Mouse (Mus musculus) embryo, embryonic 10.5 days (tissue): ENCODE measurements around the gene Gpr82.

Experiments
- DNase-seq: peaks from one replicate; pipeline ENCODE4 v3.0.0-alpha.2; 2015; ENCODE audit warnings: low spot score

The Gpr82 gene

GRCm38 (mm10) chrX:13661063-13661462, at the start of gene Gpr82:
Gpr82 (plus strand) TSS chrX:13661363.
- DNase-seq, result no peak

DNA sequence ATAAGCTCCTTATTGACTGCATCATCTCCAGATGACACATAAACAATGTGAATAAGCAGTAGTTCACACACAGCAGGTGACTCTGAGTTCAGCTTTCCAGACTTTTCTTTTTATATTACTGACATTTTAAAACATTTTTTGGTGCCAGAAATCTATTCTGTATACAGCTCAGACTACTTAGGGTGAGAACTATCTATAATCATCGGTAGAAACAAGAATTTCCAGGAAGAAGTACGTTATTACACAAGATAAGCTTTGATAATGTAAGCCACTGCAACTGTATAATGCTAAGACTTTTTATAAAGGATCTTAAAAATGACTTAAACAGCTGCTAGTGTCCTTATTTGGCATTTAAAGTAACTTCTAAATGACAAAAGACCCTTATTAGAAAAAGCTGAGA, 49.0 kb upstream of the Gpr82 start:
- DNase-seq, result no peak

DNA sequence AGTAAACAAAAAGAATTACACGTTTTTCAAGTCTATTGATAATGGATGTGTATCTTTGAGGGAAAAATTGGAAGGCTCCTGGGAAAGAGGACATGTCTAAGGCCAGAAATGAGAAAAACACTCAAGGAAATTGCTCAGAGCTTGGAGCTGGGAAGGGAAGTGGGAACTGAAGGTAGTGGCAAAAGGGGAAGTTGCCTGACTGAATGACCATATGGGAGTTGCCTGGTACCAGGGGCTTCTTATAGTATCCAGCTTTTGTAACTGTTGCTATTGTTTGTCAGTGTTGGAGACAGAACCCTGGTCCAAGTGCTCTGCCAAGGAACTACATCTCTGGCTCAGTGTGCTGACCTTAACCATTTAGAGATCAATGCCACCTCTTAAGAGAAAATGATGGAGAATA, 44.4 kb upstream of the Gpr82 start:
- no peak for DNase-seq

DNA sequence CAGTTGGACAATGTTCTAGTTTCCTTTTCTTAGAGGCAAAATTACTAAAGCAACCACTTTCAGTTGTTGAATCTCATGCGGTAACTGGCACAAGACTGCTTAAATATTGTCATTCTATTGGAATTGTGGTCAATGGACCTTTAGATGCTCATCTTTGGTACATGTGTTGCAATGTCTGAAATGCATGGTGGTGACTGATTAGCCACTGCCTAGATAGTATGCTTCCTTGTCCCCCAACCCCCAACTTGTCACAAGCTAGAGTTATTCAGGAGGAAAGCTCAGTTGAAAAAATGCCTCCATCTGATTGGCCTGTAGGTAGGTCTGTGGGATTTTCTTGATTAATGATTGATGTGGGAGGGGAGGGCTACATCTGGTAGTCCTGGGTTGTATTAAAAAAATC, 43.9 kb upstream of the Gpr82 start:
- no peak for DNase-seq

GRCm38 (mm10) chrX:13618476-13618875, 42.7 kb upstream of the Gpr82 start:
- DNase-seq, result no peak

DNA sequence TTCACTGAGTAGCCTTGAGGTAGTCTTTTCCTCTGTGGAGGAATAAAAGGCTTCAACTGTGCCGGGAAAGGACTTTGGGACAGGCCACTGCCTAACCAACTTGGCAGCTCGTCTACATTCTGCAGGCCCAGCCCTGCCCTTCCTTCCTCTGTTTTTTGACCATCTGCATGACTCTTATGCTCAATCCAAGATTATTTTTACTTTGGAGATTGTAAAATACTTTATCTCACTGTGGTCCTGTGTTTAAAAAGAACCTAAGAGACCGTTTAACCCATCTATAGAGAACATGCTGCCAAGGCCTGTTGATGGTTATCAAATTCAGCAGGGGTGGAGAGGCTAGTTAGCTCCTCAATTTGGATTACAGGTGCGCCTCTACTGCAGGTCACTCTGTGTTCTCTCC, 39.7 kb upstream of the Gpr82 start:
- no peak for DNase-seq

- no peak for DNase-seq
Measured at GRCm38 (mm10) chrX:13622654-13623053, 38.5 kb upstream of the Gpr82 start.

DNA sequence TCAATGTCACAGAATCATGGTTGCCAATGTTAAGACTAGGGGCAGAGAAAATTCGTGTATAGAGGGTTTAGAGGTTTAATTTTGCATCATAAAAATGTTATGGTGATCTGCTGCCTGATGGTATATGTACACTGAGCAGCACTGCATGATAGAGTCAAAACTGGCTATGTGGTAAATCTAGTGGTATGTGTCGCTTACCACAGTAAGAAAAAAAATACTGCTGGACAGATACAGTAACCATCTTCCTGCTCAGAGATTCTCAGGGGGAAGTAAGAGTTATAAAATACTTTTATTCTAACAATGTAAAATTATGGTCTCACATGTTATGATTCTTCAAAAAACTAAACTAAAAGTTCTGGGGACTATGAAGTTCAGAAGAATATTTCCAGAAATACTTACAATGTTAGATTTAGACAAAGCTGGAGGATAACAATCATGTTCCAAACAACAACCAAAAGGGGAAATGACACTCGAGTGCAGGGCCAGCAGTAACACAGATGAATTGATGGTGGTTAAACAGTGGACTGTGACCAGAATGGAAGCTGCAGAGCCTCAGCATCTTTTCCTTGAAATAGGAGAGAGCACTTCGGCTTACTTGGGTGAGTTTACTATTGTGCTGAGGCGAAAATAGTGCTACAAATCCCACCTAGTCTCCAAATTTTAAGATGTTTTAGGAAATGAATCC, 29.4 kb upstream of the Gpr82 start, which contains the start of gene Gpr34:
Gene Gpr34 (plus strand): TSS at position 491 of the 685 bp plus-strand sequence.
- DNase-seq, result no peak

DNA sequence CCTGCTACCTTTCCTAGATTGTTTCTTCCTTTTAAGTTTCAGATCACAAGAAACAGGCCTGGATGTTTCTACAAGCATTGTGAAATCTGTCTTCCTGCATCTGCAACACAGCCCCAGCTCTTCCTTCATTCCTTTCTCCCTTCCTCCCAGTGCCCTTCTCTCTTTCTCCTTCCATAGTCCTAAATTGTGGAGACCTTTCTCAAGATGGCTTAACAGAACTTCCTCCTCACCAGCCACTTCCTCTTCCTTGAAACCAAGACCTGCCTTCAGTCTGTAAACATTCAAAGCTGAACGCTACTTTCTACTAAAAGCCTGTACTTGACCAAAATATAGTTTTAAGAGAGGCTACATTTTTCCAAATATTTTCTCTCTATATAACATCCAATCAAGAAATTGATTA, 24.8 kb upstream of the Gpr82 start:
- DNase-seq, result no peak

DNA sequence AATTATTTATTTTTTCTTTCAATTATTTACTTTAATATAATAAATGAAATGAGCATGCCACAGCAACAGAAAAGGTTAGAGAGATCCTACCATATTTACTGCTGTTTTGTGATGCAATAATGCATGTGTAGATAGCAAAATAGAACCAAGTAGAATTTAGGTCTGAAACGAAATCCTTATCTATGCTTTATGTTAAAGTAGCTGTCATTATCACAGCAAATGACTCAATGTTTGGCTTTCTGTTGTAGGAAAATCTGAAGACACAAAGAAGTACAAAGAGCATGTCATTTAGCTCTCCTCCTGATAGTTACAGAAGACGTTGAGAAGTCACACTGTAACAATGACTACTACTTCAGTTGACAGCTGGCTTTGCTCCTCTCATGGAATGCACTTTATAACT, 22.3 kb upstream of the Gpr82 start:
- no peak for DNase-seq

DNA sequence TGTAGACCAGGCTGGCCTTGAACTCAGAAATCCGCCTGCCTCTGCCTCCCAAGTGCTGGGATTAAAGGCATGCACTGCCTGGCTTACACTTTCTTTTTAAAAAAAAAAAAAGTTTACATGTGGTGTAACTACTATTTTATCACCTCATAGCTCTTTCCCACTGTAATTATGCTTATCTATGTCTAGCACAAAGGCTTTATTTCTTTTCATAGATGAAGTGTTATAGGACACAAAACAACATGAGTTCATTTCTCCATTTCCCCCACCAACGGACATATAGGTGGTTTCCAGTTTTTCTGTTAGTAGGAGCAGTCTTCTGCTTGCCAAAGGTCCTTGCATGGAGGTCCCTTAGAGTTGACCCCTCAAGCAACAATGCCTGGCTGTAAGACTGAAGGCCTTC, 9.3 kb upstream of the Gpr82 start:
- no peak for DNase-seq

- DNase-seq, result no peak
Measured at GRCm38 (mm10) chrX:13652291-13652690, 8.9 kb upstream of the Gpr82 start.

DNA sequence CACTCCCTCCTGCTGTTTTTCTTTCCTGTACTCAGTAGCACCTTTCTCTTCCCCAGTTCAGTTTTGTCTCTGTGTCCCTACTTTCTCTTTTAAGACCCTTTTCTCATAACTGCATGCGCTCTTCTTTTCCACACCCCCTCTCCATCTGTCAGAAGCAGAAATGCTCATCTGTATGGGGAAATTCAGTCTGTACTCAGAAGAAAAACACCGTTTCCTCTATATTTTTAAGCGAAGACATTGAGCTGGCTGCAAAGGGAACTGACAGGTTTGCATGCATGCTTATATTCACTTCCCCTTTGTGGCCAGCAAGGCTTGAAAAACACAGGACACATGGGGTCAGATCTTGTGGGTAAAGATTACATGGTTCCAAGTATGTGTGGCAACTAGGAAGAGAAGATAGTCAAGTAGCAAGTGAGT, 6.2 kb upstream of the Gpr82 start:
- DNase-seq, result no peak

GRCm38 (mm10) chrX:13655906-13656305, 5.3 kb upstream of the Gpr82 start:
- DNase-seq, result no peak

DNA sequence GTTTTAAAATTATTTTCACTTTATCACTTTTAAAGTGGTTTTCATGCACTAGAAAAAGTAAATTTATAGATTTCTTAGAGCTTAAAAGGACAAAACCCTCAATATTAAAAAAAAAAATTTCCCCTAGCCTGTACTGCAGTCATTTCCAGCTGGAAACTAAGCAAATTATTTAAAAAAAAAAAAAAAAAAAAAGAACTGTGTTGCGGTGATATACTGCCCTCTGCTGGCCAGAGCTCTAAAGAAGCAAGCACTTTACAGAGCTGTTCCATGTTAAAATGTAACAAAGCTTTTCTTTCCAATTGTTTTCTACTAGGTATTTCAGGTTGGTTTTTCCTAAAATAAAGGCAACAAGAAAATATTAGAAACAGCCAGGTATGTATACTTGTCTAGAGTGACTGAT, 4.4 kb upstream of the Gpr82 start:
- DNase-seq, result peak; percentile 46

DNA sequence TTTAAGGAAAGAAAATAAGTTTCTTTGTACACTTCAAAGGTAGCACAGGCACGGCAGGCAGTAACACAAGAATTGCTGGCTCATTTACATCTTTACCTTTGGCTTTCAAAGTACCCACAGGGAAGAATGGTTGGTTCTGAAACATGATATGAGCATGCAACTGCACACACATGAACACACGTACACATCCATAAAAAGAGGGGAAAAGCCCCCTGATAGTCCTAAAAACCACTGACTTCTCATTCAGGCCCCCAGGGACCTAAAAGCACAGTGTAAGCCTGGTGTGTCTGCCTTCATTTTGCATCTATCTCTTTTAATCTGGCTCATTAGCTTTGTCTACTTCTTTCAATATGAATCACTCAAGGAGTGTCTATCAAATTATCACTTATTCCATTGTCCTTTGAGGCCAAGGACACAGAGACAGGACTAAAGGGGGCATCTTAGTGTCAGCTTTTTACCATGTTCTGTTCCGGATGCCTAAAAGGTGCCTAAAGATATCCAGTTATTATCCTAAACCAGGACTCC, 2.5 kb upstream of the Gpr82 start:
- DNase-seq, result no peak

- no peak for DNase-seq
Measured at GRCm38 (mm10) chrX:13659201-13659890, 1.8 kb upstream of the Gpr82 start.

- no peak for DNase-seq
Measured at GRCm38 (mm10) chrX:13668867-13669266, 7.7 kb downstream of the Gpr82 start.

DNA sequence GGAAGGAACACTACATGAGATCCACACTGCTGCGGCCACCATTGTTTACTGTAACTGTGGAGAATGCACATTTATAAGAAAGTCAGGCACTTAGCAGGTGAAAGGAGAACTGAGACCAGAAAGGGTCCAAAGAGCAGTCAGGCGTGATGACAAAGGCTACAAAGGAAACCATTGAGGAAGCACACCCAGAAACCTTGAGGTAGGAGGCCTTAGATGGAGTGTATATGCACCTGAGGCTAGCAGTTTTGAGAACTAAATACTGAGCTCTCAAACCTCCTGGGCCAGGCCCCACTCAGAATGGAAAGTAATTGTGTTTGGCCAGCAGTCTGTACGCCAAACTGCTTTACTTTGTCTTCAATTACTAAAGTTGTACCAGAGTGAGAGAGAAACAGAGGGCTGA, 9.2 kb downstream of the Gpr82 start:
- DNase-seq, result no peak

DNA sequence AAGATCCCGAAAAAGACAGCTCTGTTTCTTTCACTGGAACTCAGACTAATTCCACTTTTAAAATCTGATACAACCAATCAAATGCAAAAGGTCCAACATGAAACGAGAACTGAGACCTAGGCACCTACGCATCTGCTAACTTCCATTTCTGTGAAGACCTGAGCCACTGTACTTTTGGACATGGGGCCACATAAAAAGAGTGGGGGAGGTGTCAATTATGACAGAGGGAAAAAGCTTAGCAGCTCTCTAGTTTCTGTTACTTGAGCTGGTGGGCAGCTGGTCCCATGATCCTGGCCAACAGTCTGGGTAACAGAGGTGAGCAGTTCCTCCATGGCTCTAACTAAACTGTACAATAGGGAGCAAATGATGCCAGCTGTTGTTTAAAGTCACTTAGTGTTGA, 11.8 kb downstream of the Gpr82 start:
- no peak for DNase-seq

DNA sequence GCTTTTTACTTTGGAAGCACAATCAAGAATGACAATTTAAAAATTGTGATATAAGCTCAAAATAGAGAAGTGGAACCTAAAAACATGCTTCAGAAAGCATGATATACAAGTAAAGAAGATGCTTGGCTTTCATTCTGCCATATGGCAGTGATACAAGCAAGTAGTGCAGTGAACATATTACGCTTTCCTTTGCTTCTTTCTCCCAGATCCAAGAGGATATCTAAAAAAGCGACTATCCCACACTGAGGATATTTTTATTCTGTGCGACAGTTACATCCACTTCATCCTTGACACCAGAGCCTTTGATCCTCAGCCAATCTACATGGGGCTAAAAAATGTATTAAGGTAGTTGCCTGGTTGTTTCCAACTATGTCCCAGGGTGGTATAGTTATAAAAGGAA, 20.6 kb downstream of the Gpr82 start:
- DNase-seq, result no peak

DNA sequence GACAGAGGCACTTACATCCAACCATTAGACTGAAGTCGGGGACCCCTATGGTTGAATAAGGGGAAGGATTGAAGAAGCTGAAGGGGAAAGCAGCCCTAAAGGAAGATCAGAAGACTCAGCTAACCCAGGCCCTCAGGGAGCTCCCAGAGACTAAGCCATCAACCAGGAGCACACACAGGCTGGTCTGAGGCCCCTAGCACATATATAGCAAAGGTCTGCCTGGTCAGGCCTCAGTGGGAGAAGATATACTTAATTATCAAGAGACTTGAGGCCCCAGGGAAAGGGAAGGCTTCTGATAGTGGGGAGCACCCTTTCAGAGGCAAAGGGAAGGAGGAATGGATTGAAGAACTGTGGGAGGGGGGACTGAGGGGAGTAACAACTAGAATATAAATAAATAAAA, 25.4 kb downstream of the Gpr82 start:
- no peak for DNase-seq

DNA sequence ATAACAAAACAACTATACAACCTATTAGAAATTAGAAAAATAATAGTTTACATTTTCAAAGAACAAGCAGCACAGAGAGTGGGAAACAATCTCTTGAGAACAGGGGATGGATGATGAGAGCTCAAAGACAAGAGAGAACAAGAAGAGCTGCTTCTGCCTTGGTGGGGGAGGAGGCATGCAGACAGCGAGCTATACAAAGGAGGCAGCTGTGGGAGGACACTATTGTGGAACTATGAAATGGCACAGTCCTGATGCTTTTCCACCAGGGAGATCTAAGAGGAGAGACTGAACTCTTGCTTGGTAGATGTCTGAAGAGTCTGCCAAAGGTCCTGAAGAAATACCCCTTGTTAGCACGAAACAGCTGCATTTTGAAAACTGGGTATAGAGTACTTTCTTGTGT, 27.2 kb downstream of the Gpr82 start:
- DNase-seq, result no peak

DNA sequence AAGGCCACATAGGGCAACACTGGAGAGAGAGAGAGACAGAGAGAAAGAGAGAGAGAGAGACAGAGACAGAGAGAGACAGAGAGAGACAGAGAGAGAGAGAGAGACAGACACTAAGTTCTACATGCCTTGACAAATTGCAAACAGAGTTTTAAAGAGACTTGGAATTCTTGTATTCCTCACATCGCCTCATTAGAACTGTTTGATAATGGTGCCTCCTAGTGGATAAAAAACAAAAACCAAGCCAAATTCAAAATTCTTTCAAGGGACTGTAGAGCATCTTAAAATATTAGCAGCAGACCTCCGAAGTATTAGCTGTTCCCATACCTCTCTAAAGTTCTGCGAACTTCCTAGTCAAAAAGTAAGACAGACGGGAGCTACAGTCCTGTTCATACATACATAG, 30.7 kb downstream of the Gpr82 start:
- DNase-seq, result no peak
